Mouse (Mus musculus) Muller cell, postnatal 12 days (primary cell): ENCODE measurements around the gene Ppp2r3a.

Experiments used
- DNase-seq: peaks from one replicate; pipeline ENCODE4 v3.0.0-alpha.2; 2015; ENCODE audit errors: inconsistent ontology term

Gene Ppp2r3a

GRCm38 (mm10) chr9:101251644-101252337 lies at the start of gene Ppp2r3a:
Gene Ppp2r3a, minus strand, starts transcription at chr9:101251795.
- DNase-seq, result peak; percentile 98

- DNase-seq, result no peak
Observed at GRCm38 (mm10) chr9:101300441-101300935, 48.9 kb upstream of the Ppp2r3a start.

- peak; percentile 36 for DNase-seq
Observed at GRCm38 (mm10) chr9:101291676-101292660, 40.4 kb upstream of the Ppp2r3a start.

- no peak for DNase-seq
Observed at GRCm38 (mm10) chr9:101290876-101291275, 39.3 kb upstream of the Ppp2r3a start.

- DNase-seq, result no peak
Observed at GRCm38 (mm10) chr9:101289750-101290149, 38.2 kb upstream of the Ppp2r3a start.

- DNase-seq, result no peak
Observed at GRCm38 (mm10) chr9:101288901-101289647, 37.5 kb upstream of the Ppp2r3a start.

- DNase-seq, result peak; percentile 46
Observed at GRCm38 (mm10) chr9:101286766-101287165, 35.2 kb upstream of the Ppp2r3a start.

- no peak for DNase-seq
Observed at GRCm38 (mm10) chr9:101284049-101284448, 32.5 kb upstream of the Ppp2r3a start.

- DNase-seq, result no peak
Observed at GRCm38 (mm10) chr9:101282651-101283050, 31.1 kb upstream of the Ppp2r3a start.

GRCm38 (mm10) chr9:101281906-101282305 lies 30.3 kb upstream of the Ppp2r3a start:
- no peak for DNase-seq

GRCm38 (mm10) chr9:101281326-101281725 lies 29.7 kb upstream of the Ppp2r3a start:
- DNase-seq, result no peak

GRCm38 (mm10) chr9:101280867-101281266 lies 29.3 kb upstream of the Ppp2r3a start:
- no peak for DNase-seq

GRCm38 (mm10) chr9:101280211-101280610 lies 28.6 kb upstream of the Ppp2r3a start:
- DNase-seq, result no peak

GRCm38 (mm10) chr9:101272715-101273114 lies 21.1 kb upstream of the Ppp2r3a start:
- DNase-seq, result no peak

GRCm38 (mm10) chr9:101270020-101270419 lies 18.4 kb upstream of the Ppp2r3a start:
- no peak for DNase-seq

GRCm38 (mm10) chr9:101266043-101266442 lies 14.4 kb upstream of the Ppp2r3a start:
- DNase-seq, result no peak

GRCm38 (mm10) chr9:101265546-101265945 lies 14.0 kb upstream of the Ppp2r3a start:
- peak; percentile 59 for DNase-seq

- DNase-seq, result no peak
Observed at GRCm38 (mm10) chr9:101262815-101263214, 11.2 kb upstream of the Ppp2r3a start.

- no peak for DNase-seq
Observed at GRCm38 (mm10) chr9:101261989-101262571, 10.5 kb upstream of the Ppp2r3a start.

- no peak for DNase-seq
Observed at GRCm38 (mm10) chr9:101261443-101261842, 9.8 kb upstream of the Ppp2r3a start.

- DNase-seq, result no peak
Observed at GRCm38 (mm10) chr9:101253136-101253535, 1.5 kb upstream of the Ppp2r3a start.
